Mouse (Mus musculus): ENCODE data around the gene Dbx1. TPM values are rescaled to one million over a fixed set of nuclear protein-coding genes. Genes with fewer than 3 reads are reported as not detected.

The Dbx1 gene
- total and polyA plus RNA-seq, 3 experiments, result not detected

DNA sequence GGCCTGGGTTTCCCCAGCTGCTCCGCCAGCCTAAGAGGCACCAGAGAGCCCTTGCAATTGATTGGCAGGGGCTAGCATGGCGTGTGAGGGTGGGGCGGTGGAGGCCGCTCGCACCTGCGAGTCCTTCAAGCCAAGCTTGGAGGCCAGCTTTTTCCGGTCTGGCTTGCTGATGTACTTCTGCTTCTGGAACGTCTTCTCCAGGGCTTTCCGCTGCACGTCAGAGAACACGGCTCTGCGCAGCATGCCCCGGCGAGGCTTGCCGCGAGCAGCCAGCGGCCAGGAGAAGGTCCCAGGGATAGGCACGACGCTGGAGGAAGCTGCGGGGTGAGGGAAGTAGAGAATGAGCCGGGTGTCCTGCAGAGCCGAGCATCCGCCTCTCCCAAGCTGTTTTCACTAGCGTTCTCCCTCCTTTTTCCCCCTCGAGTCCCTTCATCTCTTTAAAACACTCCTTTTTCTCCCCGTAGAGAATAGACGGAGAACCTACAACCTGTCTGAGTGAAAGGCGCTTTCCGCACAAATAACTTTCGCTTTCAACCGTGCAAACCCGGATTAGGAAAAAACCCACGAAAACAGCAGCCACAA lies 3.2 kb downstream of the Dbx1 start:
- peak; percentile 45 for DNase-seq

DNA sequence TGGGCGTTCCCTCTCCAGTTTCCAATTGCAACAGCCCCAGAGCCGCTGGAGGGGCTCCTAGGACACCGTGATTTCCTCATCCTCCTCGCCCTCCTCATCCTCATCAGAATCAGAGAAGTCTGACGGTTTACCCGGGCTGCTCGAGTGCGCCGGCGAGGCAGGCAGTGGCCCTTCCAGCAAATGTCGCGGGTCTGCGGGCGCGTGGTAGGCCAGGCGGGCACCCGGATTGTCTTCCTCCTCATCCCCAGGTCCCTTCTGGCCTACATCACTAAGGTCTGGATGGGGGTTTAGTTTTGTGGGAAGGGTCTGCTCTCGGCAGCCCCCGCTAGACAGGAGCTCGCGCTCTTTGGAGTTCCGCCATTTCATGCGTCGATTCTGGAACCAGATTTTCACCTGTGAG lies 4.3 kb downstream of the Dbx1 start:
- no peak for DNase-seq

DNA sequence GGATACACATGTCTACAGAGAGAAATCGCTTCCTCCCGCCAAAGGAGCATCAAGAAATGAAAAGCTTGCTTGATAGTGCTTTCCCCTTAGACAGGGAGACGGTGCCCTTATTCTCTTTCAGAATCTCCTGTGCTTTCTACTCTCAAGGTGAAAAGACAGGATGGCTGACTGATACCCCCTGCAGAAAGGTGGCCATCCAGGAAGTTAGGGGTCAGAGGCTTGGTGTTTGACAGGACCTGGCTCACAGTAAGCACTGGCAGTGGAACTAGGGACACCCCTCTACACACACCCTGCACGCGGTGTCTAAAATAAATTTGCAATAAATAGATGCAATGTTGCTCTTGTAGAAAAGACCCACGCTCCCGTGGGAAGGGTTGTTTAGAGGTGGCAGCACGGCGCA lies 4.8 kb downstream of the Dbx1 start:
- no peak for DNase-seq

DNA sequence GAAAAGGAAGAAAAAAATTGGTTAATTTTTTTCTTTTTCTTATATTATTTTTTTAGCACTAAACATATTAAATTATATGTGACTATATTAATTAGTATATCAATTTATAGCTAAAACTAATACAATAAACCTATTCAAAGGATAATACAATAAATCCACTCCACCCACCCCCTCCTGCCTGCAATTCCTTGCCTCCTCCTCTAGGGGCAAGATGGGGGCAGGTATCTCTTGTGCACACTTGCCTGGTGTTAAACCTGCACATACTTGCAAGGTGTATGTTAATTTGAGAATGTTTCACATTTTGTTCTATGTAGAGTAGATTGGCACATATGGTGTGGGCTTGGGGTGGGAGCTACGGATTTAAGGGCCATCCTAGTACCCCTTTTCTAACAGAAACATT lies 16.5 kb downstream of the Dbx1 start:
- DNase-seq, result no peak

DNA sequence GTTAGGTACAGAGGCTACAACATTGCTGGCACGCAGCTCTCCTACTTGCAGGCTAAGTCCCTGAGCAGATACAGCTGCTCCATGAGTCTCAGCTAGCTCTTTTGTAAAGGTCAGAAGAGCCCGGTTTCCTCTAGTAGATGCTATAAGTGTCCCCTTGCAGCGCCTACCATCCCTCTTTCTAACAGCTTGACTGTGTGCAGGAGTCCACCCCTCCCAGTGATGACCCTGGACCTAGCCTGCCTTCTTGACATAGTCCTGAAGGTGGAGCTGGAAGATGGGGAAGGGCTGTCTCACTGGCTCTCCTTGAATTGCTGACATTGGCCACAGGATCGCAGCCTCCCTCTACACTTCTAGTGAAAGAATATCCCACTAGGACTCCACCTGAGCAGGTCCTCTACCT lies 19.6 kb downstream of the Dbx1 start:
- no peak for DNase-seq

DNA sequence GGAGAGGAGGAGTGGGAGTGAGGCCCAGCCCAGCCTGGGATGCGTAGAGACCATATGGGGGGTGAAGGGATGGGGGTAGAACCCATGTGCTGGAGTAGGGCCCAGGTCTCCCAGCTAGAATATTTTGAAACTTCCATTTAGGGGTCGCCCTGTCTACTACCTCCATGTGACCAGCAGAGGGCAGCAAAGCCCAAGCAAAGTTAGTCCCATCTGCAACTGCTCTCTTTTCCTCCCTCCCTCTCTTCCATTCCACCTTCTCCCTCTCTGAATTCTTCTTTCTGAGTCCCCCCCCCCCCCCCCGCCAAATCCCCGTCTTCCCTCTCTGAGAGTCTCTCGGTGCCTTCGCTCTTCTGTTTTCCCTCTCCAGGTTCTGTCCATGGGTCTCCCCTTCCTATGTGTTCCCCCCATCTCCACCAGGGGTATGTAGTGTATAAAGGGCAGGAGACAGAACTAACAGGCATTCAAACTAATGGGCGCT lies 20.4 kb downstream of the Dbx1 start:
- DNase-seq, result peak; percentile 47

DNA sequence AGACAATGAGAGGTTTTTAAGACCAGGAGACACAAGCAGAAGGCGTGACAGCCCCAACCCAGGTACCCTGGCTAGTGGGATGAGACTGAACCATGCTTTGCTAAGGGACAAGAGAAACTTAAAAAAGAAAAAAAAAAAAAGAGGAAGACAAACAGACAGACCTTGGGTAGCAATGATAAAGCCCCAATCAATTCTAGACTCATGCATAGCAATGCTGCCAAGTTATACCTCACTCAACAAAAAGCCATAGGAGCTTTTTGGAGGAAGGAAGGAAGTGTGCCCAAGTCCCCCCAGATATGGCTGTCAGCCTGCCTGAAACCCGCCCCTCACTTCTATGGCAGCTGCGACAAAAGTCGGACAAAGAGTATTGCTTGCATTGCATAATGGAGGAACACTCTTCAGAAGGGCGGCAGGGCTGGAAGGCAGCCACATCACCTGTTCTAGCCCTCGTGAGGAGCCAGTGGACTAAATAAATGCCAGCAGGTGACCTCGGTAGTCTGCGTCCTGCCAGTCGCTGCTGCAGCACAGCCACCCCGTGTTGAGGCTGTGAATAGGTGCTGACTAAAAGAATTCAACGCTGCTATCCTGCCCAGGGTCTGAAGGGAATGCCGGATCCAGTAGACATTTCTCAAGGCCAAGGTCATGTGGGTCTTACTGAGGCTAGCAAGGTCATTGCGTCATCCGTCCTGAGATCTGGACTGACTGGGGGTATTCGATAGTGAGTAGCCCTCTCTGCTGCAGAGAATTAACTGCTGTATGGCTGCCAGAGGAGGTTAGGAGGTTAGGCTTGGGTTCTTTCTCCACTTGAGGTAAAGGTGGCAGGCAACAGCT lies 31.5 kb downstream of the Dbx1 start:
- DNase-seq, result peak; percentile 61

DNA sequence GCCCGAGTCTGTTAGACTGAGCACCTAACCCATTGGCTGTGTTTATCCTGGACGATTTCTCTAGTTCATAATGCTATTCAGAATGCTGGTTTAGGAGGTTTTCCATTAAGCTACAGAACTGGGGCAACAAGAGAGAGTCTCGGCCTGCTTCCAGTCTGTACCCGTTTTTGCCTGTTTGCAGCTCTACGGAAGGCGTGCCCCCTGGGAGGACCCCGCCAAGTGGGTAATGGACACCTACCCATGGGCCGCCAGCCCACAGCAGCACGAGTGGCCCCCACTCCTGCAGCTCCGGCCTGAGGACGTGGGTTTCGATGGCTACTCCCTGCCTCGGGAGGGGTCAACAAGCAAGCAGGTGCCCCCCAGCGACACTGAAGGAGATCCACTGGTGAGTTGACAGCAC lies 32.4 kb downstream of the Dbx1 start:
- DNase-seq, result no peak

DNA sequence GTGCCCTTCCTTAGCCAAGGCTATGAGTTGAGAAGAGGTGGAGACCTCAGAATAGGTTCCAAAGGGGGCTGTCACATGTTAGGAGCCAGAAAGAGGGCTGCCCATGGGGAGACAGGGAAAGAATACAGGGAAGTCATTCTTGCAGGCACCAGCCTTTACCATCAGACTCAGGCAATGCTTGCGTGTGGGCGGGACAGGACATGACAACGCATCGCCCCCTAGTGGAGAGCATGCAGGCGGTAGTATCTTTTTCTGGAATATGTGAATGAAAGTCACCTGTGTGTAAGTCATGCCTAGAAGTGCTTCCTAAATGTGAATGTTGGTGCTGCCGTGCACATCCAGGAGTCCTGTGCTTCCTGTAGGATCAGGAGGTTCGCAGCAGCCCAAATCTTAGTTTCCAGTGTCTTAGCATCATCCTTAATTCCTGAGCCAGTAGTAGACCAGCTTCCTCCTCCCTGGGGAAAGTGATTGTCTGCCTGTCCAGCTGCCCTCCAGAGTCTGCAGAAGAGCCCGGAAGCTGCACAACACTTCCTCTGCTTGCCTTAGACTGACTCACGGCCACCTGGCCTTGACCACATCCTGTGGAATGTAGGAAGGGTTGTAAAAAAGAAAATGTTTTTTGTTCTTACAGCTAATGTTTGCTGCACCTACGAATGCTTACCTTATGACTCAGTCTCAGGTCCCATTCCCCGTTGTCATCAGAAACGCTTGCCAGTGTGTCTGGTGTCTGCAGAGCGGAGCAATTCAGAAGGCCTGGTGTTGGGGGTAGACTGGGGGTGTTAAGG lies 35.3 kb downstream of the Dbx1 start:
- DNase-seq, result peak; percentile 69

DNA sequence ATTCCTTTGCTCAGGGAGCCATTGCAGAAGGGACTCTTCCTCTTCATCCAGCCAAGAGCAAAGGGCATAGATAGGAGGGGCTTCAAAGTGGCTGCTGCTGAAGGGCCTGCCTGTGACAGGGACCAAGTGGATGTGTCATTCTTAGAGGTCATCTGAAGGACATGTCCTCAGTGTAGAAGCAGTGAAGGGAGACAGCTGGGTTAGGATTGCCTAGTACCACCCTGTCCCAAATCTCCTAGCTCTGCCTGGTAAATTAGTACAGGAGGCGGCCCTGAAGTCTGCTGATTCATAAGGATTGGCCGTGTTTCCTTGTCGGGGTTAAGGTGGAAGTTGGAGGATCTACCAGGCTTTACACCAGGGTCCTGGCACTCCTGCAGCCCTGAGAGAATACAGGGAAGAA lies 36.7 kb downstream of the Dbx1 start:
- no peak for DNase-seq

DNA sequence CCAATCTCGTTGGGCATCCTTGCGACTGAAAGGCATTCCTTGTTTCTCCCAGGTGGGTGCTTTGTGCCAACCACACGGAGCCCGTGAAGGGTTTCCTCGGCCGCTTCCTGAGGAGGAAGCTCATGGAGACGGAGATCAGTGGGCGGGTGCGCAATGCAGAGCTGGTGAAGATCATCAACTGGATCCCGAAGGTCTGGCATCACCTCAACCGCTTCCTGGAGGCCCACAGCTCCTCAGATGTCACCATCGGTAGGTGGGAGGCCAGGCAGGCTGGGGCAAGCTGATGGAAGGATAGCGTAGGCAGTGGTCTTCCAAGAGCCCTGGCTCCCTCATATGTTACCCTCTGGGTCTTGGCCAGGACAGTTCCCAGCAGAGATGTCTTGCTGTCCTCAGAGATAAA lies 38.4 kb downstream of the Dbx1 start:
- no peak for DNase-seq

DNA sequence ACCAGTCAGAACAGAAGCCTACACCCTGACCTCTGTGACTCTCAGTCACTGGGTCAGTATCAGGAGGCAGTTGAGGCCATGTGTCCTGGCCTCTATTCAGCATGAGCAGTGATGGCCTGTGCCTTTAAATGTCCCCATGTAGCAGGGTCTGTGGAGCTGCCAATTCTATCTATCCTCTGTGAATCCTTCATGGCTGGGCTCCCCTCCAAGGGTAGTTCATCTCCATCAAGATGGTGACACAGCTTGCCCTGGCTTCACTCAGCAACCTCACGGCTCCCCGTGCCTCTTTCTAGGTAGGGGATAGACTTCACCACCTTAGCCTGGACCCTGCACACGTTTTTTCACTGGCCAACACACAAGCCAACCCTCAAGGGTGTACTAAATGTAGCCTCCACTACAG lies 38.9 kb downstream of the Dbx1 start:
- DNase-seq, result no peak

DNA sequence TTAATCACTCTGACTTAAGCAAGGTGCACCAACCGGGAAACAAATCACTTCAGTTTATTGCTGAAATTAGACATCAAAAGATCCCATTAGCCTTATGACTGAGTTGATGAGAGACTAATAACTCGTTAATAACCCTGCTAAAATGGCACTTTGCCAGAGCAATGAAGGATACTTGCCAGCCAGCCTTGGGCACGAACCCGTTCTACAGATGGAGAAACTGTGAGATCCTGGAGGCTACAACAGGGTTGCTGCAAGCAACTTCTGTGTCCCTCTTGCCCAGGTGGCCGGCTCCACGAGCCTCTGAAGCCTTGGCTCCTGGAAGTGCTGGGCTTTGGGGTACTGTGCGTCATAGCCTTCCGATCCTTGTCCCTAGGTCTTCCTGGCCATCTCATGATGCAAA lies 47.0 kb downstream of the Dbx1 start:
- no peak for DNase-seq

DNA sequence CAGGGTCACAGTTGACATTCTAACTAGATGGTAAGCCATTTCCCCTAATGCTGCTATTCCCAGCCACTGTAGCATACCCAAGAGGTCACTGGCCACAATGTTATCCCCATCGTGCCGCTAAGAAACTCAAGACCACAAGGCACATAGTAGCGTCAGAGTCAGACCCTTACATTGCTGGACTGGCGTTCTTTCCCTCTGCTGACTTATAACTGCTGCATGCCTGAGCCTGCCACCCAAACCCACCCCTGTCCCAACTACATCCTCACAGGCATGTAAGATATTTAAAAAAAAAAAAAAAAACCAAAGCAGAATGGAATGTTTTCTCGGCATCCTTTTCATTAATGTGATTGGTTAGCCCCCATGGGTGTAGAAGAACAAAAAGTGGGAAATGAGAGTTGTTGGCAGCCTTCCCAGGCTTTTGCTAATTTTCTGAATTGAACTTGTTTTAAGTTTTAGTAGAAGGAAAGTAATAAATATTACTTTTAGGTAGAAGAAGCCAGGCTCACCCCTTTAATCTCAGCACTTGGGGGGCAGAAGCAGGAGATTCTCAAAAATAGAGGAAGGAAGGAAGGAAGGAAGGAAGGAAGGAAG lies 50.0 kb downstream of the Dbx1 start:
- DNase-seq, result no peak

DNA sequence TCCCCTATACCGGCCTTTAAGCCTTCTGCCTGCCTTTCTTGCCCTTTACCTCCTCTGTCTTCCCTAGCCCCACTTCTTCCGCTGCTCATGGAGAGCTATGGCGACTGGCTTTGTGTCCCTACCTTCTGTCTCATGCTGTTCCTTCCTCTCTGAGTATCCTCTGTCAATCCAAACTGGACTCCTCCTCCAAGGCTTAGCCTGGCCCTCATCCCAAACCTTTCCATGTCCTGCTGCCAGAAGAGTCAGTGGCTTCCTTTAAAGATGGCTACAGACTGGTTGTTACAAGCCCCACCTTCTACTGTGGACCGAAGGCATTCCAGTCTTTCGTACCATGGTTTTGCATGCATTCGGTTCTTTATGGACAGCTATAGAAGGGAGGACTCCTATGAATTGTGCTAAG lies 53.5 kb downstream of the Dbx1 start:
- no peak for DNase-seq

DNA sequence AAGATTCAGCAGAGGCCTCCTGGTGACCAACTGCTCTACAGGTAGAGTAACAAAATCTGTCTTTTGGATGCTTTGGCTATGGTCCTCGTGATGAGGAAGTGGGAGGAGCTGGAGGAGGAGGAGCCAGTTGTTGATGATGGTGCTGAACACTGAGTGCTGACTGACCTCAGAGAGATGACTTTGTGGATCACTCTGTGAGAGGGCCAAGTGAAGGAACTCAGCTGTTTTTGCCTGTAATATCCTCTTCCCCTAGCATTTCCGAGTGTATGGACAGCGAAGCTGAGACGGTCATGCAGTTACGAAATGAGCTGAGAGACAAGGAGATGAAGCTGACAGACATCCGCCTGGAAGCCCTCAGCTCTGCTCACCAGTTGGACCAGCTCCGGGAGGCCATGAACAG lies 54.1 kb downstream of the Dbx1 start:
- no peak for DNase-seq

DNA sequence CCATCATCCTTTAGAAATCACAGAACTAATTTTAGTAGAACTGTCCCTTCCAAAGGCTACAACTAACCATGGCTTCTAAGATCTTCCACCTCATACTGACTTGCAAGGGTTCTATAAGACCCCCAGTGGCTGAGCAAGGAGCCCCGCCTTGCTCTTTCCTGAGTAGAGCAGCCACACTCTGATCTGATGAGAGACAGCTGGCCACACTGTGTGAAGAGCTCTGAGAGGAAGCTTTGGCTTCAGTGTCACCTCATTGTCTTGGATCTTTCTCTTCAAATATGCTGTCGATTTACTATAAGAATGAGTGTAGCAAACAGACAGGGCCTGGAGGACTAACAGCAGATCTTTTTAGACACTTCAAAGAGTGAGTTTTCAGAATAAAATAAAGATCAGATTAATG lies 54.7 kb downstream of the Dbx1 start:
- DNase-seq, result no peak

Other genes starting within 250 kb of the Dbx1 start
- gene Htatip2, start 122.3 kb upstream of the Dbx1 start, total RNA-seq (2021), result 10 to 100 TPM; 29.8 to 40.7 TPM
- 9.0 and 11.3 TPM in 2 replicates for gene Htatip2, start 122.3 kb upstream of the Dbx1 start, polyA plus RNA-seq (2012; rRNA removed)
- gene Prmt3, start 141.5 kb upstream of the Dbx1 start, total RNA-seq (2021), result 10 to 100 TPM; 27.3 to 40.1 TPM
- 47.9 and 77.0 TPM in 2 replicates for gene Prmt3, start 141.5 kb upstream of the Dbx1 start, polyA plus RNA-seq (2012; rRNA removed)